Mouse (Mus musculus) lung, postnatal 25 days (tissue): ENCODE results near the gene Hpca.

ENCODE experiments used
- DNase-seq: peaks from one replicate; pipeline ENCODE4 v3.0.0; 2022; ENCODE audit warnings: low spot score

Hpca gene

GRCm38 (mm10) chr4:129108624-129109023, 13.2 kb downstream of the Hpca start:
- DNase-seq, result no peak

GRCm38 (mm10) chr4:129107348-129107899, 14.4 kb downstream of the Hpca start:
- DNase-seq, result no peak

GRCm38 (mm10) chr4:129106073-129106472, 15.8 kb downstream of the Hpca start:
- no peak for DNase-seq

- DNase-seq, result peak; percentile 44
Measured at GRCm38 (mm10) chr4:129105356-129105755, 16.5 kb downstream of the Hpca start, which contains the start of gene Tmem54. Tmem54 (plus strand) TSS chr4:129105548.

DNA sequence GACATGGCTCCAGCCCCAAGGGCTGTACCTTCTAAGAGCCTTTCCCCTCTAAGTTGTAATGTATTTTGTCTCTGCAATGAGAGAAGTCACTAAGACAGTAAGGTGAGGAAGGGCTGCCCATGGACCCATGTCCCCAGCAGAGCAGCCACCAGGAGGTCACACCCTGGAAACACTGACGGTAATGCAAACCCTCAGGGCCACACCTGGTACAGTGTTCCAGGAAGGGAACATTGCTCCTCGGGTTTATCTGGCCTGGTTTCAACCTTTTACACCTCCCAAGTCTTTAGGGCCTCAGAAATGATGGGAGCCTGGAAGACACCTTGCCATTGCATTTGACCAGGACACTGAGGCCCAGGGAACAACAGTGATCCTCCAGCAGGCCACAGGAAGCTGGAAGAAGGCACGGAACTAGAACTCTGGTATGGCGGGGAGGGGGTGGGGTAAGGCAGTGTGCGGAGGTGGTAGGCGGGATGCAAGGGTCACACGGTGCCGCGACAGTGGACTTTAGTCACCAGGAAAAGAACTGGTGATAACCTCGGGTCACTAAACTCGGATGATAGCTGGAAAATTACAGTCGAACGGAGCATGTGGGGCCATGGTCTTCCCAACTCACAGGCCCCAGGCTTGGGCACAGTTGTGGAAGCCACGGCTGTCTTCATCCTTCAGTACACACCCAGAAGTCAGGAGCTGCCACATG, 19.6 kb downstream of the Hpca start:
- no peak for DNase-seq

DNA sequence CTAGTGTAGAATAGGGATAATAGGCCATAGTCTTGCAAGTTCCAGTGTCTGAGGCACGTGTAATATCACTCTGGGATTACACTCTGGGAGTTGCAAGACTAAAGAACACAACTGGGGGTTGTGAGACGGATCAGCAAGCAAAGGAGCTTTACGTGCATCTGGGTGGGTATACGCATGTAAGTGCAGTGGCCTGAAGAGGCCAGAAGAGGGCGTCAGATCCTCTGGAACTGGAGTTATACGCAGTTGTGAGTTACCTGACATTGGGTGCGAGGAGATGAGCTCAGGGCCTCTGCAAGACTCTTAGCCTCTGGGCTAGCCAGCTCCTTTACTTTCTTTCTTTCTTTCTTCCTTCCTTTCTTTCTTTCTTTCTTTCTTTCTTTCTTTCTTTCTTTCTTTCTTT, 24.8 kb downstream of the Hpca start:
- DNase-seq, result no peak

DNA sequence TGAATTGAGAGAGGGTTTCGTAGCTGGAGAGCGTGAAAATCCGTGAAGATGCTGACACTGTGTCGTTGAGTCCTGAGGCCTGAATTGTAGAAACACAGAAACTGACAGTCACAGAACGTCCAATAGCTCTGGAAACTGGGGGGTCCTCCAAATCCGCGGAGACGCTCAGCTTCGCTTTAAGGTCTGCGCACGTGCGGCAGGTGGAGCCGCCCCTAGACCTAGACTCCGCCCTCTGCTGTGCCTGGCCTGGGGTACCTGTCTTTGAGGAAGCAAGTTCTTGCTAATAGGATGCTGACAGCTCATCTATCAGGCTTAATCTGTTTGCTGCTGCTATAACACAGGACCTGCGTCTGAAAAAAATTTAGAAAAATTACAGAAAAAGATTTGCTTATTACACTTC, 26.6 kb downstream of the Hpca start:
- no peak for DNase-seq

DNA sequence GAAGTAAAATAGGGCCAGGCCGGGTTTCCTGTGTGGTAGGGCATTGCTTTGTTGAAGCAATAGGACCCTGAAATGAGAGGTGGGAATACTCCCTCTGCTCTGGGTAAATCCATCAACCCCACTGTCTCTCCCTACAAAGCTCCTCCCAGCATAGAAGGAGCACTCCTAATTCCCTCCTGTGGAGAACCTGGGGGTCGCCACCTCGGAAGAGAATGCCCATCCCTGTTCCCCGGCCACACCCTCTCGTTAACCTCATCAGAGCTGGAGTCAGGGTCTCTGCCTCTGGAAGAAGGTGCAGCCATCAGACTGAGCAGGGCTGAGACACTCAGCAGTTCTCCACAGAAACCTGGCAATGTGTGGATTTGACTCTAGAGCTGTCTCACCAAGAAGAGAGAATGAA, 34.0 kb downstream of the Hpca start:
- DNase-seq, result no peak

DNA sequence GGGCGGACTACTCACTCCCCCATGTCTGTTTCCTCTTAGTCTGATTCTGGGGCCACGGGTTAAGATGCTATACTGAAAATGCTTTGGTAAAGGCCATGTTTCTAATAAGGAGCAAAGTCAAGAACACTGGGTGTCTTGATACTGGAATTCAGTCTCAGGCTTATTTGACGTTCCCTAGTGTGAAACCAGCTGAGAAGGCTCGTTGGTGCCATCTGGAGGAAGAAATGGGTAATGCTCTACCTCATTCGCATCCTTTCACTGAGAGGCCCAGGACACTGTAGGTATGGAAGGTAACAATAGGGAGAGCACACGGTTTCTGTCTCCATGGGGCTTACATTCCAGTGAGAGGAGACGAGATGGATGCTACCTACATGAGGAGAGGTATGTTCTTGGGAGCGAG, 35.8 kb downstream of the Hpca start:
- DNase-seq, result peak; percentile 74

- no peak for DNase-seq
Measured at GRCm38 (mm10) chr4:129084896-129085295, 36.9 kb downstream of the Hpca start.

- DNase-seq, result peak; percentile 82
Measured at GRCm38 (mm10) chr4:129082379-129083115, 39.3 kb downstream of the Hpca start.

DNA sequence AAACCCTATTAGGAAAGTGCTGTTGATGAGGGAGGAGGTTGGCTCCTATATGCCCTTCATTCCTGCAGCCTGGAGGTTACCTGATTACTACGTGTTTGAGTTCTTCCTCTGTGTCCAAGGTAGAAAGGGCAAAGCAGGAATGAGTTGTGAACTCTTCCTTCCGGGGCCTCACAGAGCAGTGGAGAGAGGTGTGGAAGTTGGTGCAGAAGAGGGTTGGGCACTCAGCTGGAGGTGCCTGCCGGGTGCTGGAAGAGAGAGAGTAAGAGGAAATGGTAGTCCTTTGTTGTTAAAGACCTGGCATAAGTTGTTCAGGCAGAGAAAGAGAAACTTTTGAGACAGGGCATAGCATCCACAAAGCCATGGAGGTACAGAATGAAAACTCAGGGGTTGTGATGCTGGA, 39.9 kb downstream of the Hpca start:
- no peak for DNase-seq

- DNase-seq, result peak; percentile 35
Measured at GRCm38 (mm10) chr4:129081512-129081911, 40.3 kb downstream of the Hpca start.

GRCm38 (mm10) chr4:129081041-129081440, 40.8 kb downstream of the Hpca start:
- DNase-seq, result no peak

GRCm38 (mm10) chr4:129079126-129079525, 42.7 kb downstream of the Hpca start:
- DNase-seq, result no peak

GRCm38 (mm10) chr4:129068848-129069247, 53.0 kb downstream of the Hpca start:
- DNase-seq, result no peak

GRCm38 (mm10) chr4:129067638-129068415, 54.0 kb downstream of the Hpca start:
- DNase-seq, result no peak

GRCm38 (mm10) chr4:129065688-129066236, 56.1 kb downstream of the Hpca start:
- no peak for DNase-seq

DNA sequence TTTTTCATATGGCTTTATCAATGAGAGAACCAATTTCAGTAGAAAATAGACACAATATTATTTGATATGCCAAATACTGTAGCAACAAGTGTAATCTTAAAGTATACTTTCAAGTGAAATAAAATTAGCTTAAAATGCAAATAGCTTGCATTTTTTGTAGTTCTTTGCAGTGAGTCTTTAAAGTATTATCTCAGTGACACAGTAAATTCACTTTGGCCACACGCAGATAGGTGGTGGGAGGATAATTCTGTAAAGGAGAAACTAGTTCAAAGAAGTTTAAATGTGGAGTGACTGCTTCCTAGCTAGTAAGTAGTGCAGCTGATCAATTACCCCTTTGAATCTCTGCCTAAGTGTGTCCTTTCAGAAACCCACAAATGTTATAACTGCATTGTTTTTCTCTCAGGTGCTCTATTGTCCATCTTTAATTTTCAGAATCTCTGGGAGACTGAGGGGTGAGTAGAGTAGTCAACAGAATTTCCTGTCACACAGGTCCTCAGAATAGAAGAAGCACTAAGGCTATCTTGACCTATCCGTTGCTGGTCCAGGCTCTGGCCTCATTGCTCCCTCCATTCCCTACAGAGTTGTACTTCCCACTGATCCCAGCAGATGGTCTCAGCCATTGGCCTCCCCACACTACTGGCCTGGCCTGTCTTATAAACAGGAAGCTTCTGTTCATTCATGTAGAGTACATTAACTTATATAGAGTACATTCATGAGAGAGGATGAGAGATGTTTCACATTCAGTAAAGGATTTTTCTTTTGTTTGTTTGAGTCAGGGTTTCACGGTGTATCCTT, 59.4 kb downstream of the Hpca start:
- no peak for DNase-seq
